Mouse (Mus musculus) gastrocnemius, adult 8-10 months (tissue): Measurements from ENCODE around the gene Gm49358. TPM values are rescaled to one million over a fixed set of nuclear protein-coding genes. Genes with fewer than 3 reads are reported as not detected.

Experiments used
- DNase-seq, 2 experiments: peaks; one replicate each; pipeline ENCODE4 v3.0.0; 2022; ENCODE audit warnings: low spot score in 2 of 2
- total RNA-seq, 4 experiments: library from RNA; stranded (reverse); gene quantifications; 2 replicates each; pipeline ENCODE4 v1.2.4; 2022

Gm49358 gene
- total RNA-seq, 4 experiments from 2014 or later: 20.1 to 25.2 (median 21.3) TPM

DNA sequence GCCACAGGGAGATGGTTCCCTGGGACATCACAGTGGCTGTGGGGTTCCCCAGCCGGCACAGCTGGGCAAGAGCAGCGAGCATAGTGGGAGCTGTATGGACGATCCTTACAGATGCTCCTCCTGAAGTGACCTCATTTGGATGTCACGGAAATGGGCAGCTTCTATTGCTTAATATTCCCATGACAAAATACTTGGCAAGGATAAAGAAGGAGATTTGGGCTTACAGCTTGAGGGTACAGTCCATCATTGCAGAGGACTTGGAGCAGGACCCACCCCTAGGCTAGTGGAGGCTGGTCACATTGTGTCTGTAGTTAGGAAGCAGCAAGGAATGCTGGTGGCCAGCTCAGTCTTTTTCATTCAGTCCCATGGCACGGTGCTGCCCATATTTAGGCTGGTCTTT, 46.8 kb downstream of the Gm49358 start:
- DNase-seq: no peak

DNA sequence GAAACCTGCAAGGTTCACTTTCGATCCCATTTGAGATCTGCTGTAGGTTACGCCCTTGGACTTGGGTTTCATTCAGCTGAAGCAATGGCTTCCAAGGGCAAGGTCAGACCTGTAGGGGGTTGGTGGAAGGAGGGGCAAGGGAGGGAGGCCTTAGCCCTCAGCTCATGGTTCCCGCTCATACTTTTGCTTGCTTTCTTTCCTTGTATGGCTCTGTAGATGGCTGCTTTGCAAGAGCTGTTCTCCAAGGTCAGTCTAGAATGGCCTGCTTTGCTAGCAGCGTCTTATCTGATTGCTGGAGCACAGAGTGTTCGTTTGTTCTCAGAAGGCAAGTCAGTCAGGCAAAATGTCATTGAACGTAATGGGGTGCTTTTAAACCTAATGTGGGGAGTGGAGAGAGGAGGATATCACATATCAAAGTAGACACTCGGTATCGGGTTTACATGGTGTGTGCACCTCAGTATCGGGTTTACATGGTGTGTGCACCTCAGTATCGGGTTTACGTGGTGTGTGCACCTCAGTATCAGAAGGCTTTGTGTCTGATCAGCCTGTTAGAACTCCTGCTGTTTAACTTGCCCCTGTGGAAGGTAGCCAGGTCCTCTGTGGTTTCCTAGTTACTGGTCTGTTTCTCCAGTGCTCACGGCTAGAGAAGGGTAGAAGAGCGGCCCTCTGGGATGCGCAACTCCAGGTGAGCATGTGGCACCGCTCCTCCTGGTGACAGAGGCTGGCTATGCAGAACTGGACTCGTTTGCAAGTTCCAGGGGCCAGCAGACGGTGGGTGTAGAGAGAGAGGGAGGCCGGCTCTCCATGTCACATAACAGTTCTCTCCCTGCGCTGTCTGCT, 50.7 kb downstream of the Gm49358 start:
- DNase-seq: no peak

DNA sequence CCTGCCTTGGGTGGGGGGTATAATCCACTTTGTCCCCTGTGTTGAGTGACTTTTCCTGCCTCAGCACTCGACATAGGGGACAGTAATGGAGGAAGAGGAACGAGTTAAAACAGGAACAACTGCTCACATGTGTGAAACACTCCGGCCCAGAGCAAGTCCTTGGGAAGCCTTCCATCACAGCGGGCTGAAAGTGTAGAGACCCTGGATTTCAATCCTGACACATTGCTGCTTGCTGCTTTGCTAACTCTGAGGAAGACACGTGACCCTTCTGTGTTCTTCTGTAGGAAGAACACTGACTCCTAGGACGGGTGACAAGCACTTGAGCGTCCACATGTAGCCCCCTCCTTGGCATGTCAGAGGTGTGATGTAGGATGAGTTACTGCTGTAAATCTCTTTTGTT, 51.4 kb downstream of the Gm49358 start:
- DNase-seq: no peak

DNA sequence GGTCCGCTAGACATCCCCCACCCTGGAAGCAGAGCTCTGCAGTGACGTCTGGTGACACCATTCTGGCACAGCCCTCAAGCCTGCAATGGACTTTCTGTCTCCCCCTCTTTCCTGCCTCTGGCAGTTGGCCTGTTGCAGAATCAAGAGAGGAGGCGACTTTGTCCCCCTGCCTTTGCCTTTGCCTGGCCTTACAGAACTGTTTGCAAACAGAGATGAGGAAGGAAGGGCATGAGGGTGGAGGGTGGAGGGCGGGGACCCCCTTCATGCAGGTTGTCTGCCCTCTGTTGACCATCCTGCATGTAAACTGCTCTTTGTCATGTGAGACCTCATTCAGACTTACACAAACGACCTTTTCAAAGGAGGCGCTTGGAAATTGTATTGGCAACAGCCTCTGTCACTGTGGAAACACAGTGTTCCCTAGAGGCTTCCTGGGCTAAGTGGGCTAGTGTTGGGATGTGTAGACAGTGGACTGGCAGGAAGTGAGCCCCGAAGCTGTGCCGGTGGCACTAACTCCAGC, 55.9 kb downstream of the Gm49358 start:
- no peak for DNase-seq

DNA sequence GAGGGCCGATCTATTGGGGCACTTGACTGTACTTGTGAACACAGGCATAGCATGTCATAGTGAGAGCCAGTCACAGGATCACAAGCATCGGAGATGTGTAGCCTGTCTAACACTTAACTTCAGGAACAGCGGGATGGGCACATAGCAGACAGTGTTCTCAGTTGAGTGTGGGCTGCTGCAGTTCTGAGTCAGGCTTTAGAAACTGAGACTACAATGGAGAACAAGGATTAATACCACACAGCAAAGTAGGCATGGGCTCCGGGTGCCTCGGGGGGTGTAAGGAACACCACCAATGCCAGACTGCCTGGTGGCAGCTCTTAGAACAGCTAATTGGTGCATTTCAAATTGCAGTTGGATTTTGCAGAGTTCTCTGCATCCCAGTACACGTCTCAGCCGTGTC, 57.2 kb downstream of the Gm49358 start:
- no peak for DNase-seq

DNA sequence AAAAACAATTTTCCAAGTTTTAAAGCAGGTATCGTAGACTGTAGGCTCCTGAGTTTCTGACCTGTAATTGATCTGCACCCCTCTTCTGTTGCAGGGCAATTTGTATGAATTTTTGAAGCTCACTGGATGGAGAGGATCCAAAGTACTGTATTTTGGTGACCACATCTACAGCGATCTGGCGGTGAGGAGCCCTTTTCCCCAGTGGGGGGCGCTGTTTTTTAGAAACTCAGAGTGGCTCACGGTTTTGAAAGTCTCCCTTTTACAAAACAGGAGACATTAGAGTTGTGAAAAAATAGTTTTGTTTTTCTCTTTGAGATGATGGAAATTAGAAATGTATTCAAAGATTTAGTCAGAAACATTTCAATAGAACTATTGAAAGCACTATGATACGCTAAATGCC, 60.3 kb downstream of the Gm49358 start:
- no peak for DNase-seq

DNA sequence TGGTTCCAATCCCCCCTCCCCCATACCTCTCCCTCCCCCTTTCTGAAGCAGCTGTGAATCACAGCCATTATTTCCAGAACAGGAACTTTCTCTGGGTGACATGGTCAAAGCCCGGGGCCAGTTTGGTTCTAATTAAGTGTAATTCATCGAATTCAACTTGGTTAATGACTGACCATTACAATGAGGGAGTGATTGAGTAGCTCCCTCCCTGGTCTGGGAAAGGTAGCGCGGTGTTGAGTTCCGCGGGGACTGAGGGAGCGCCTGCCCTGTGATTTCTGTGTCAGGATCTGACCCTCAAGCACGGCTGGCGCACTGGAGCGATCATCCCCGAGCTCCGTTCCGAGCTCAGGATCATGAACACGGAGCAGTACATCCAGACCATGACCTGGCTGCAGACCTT, 61.1 kb downstream of the Gm49358 start:
- no peak for DNase-seq

DNA sequence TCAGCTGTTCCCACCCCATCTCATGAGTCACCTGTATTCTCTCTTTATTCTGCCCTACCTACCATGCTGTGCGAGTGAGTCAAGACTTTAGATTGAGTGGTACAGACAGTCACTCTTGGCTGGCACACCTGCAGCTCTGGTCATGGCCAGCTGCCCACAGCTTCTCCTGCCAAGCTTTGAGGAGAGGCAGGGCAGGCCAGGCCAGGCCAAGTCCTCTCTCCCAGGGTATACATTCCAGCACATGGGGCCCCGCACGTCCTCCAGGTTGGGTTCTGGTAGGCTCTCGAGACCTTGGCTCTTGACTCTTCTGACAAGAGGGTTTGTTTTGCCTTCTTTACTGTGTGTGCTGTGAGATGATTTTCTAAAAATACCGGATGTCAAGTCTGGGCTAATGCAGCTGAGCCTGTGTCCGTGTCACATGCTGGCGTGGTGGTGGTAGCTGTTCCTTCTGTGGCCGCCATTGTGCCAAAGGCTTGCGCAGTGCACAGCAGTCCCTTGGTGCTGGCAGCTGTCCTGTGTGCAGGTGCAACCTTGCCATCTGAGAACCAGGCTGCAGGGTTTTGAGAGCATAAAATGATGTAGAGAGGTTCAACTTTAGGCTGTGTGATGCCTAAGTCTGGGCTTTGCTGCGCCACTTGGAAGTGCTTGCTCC, 62.2 kb downstream of the Gm49358 start:
- DNase-seq: peak; percentile 65 to 81

DNA sequence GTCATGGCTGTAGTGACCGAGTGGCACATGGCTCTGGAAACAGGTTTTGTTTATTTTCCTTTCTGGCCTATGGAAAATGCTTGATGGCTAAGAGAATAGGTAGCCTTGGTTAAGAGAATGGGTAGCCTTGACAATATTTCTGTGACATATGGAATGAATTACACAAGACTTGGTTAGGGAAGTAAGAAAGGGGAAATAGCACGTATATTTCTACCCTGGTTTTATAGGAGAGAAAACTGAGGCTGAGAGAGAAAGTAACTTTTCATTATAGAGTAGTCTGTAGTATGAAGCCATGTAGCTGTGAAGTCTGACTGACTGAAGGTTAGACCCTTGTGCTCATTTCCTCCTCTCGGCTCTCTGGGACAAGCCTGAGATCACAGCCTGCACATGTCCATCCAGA, 63.2 kb downstream of the Gm49358 start:
- no peak for DNase-seq

DNA sequence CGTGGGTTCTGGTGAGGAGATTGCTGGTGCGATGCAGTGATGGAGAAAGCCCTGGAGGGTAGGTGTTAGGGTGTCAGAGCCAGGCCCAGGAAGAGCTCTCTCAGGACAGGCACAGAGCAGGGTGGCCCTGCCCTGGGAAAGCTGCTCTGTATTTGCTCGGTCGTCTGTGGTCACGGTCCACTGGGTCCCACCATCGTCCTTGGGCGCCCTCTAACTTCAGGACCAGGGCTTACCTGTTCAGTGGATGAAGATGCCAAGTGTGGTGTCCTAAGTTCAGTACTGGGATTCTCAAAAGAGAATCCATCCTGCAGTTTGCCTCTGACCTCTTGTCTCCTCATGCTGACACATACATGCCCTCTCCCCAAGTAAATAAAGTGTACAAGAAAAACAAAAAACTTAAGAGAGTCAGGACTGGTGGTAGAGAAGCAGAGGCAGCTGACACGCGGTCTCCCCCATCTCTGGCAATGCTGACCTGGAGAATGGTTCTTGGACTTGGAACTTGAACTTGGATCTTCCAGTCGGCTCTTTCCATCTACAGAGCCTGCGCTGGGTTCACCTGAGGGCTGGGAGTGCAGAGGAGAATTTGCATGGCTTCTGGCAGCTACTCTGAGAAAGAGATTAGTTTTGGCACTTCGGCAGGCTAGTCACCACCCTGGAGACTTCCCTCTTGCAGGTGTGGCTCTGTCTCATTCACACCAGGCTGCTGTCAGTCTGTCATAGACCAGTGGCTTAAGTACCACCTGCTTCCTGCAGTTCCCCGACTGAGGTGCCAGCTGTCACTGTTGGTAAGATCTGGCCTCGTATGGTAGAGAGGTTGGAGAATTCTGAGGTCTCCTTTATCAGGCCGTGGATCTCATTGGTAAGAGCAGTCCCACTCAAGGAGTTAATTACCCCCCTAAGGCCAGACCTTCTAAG, 64.7 kb downstream of the Gm49358 start:
- DNase-seq: no peak

DNA sequence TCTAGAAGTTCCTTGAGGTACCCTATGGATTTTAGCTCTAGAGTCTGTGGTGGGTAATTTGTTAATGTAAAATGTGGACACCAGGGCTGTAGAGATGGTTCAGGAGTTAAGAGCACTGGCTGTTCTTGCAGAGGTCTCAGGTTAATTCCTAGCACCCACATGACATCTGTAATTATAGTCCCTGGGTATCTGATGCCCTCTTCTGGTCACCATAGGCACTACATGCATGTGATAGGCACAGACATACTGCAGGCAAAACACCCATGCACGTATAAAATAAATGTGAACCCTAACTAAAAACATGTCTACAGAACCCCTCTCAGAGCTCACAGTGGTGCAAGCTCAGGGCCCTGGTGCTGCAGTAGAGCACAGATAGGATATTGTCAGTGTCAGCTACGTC, 65.7 kb downstream of the Gm49358 start:
- DNase-seq: no peak

DNA sequence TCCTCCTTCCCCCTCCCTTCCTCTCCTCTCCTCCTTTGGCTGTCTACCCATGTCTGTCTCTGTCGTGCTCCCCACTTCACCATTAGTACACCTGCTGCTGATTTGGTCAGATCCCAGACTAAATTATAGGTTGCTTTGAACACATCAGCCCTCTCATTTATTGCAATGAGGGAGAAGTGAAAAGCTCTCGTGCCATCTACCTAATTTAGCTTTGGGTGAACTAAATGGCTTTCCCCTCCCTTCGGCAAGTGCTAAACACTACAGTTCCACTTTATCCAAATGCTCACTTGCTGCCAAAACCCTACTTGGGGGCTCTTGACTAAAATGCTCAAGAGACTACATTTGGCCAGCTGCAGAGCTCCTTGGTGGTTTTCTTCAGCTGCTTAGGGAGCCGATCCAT, 73.0 kb downstream of the Gm49358 start:
- no peak for DNase-seq

DNA sequence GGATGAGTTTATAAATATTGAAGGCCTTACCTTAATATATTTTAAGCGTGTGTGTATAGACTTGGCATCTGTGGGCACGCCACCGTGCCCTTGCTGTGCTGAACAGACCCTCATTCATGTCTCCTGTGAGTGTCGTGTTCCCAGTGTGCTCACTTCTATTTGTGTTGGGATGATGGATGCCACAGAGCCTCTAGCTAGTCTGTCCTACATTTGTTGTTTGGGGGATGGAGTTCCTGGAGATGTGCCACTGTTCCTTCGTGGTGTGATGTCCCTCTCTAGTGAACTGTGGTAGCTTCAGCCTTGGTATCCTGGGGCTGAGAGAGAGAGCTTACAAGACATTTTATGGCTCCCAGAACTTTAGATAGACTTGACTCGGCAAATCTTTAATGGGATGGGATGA, 75.1 kb downstream of the Gm49358 start:
- DNase-seq: no peak

DNA sequence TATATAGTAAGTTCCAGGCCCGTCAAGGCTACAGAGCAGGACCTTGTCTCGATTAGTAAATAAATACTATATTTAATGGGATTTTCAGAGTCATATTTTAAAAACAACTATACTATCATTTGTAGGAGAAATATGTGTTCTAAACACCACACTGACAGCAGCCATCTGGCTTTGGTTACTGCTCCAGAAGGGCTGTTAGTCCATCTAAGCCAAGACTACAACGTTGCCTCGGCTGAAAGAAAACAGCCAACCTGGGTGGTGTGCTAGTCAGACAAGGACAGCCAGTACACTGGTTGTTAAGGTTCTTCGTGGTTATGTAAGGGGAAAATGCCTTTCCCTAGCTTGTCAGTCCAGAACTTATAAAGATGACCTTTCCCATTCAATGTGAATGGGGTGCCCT, 78.9 kb downstream of the Gm49358 start:
- DNase-seq: no peak

DNA sequence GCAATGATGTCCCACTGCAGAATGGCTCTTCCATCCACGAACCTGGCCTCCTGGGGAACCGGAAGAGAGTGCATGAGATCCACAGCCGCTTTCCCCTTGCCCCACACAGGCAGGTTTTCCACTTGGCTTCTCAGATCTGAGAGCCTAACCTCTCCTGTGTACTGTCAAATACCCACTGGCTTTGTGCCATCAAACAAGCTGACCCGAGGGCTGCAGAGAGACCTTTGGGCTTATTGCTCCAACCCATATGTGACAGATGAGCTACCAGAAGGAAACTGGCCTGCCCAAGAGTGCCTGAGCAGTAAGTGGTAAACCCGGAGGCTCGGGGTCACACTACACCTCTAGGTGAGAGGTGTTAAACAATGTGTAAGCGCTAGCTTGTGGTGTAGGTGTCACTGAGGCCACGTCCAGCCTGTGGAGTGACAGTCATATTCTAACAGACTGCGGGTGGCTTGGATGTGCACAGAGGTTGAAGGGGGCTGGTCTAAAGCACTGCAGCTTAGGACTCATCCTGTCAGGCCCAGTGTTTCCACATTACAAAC, 83.2 kb downstream of the Gm49358 start:
- DNase-seq: no peak

DNA sequence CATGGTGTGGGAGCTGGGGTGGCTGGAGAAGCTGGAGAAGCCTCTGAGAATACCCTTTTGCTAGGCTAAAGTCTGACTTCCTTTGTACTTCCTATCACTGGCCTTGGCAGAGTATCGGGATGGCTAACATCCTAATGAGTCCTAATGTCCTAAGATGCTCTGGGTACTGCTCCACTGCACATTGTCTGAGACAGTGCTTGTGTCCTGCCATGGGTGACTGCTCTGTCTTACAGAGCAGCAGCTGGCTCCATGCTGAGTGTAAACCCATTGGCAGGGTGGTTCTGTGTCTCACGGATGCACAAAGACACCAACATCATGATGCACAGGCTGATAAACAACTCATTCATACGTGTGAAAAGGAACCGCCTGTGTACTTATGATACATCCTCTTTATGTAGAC, 85.3 kb downstream of the Gm49358 start:
- no peak for DNase-seq

DNA sequence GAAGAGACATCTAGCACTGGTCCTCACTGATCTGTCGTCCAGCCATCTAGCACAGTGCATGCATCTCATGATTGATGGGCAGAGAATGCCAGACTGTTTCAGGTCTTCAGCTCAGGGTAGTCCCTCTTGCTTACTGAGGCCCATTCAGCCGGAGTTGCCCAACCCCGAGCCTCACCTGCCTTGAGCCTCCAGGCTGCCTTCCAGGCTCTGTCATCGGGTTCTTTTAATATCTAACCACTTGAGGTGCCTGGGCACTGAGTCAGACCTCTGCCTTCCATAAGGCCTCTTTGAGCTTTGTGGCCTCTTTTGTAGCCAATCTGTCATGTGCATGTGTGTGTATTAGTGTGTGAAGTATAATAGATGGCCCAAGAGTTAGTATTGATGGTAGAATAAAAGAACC, 85.7 kb downstream of the Gm49358 start:
- DNase-seq: no peak

DNA sequence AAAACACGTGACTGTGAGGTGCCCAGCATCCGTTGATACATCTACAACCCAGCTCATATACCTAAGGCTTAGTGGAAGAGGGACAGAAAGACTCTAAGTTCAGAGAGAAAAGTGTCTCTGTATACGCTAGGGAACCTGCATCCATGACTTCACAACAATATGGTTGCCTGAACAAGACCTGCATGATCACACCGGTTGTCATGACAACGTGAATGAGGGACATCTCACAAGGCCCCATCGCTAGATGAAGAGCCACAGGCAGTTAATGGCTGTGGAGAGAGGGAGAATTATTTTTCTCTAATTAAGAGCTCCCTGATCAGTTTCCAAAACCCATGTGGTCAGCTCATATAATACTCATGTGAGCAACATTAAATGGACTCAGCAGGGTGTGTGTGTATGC, 88.4 kb downstream of the Gm49358 start:
- no peak for DNase-seq

DNA sequence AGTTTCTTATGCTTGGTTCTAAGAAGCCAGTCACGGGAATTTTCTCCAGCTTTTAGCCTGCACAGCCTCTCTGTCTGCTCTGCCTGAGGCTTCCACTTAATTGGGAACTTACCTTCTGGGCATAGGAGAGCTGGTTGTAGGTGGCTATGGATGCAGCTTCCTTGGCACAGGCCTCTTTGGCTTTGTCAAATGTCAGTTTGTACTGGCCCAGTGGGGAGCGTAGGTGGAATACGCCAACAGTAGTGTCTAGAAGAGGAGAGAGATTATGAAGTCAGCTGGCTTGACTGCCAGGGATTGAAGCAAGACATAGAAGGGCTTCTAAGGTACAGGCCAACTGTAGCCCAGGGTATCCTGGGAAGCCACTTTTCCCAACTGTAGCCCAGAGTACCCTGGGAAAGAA, 89.7 kb downstream of the Gm49358 start:
- no peak for DNase-seq

DNA sequence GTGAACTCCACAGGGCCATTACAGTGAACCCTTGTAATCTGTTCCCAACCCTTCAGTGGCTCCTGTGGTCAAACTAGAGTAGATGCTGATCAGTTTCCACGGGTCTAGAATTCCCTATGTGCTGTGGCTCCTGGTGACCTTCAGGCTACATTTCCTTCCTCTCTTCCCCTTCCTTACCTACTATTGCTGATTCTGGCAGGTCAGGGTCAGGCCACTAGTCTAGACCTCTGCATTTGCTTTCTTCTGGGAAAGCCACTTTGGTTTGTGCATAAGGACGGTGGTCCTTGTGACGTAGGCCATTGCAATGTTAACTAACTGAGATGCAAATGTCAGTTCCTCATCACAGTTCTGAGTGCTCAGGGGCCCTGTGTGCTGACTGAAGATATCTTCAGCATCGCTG, 96.6 kb downstream of the Gm49358 start:
- DNase-seq: no peak

DNA sequence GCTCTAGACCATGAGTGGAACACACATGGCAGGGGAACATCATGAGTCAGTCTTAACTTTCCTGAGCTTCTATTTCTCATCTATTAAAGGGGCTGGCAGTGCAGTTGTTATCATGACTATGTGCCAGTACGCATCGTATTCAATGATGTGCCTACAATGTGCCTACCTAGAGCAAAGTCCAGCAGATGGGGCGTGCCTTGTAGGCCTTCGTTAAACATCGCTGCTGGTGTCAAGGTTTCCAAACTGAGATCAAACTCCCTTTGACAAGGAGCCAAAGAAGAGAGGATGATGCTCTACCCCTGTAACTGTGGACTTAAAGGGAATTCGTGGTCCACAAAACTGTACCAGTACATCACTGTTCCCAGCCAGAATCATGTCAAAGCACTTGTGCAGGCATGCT, 98.7 kb downstream of the Gm49358 start:
- DNase-seq: no peak

DNA sequence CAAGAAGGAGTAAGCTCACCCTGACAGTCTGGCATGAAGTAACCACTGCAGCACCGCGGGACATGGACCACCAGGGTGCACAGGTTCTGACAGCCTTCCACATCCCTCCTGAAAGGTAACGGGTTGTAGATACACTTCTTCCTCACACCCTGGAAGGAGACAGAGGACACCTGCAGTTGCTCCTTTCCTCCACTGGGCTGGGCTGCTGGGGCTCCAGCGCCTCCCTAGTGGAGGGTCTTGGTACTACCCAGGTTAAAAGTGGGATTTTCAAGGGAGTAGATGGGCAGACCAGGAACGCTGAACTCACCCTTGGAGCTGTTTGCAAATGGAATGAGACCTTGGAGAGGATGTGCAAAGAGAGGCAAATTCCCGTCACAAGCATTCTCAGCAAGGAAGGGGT, 99.7 kb downstream of the Gm49358 start:
- DNase-seq: no peak
